Mouse (Mus musculus) CH12.LX (cell line): ENCODE data around the gene Cables2.

Experiments
- CHD2 ChIP-seq: IDR thresholded peaks from 2 replicates; pipeline ENCODE4 v1.6.1; 2011; ENCODE audit warnings: low read length, improper control_type of control experiment
- CTCF ChIP-seq, 2 experiments: IDR thresholded peaks in 1 of 2; conservative IDR thresholded peaks in 1 of 2; 2 replicates each; pipeline ENCODE4 v1.5.1; 2011 to 2012; ENCODE audit warnings: low read depth in 2 of 2, low read length in 2 of 2, improper control_type of control experiment in 1 of 2, inconsistent platforms in 1 of 2, mild to moderate bottlenecking in 1 of 2, moderate library complexity in 1 of 2
- HCFC1 ChIP-seq: IDR thresholded peaks from 2 replicates; pipeline ENCODE4 v1.6.1; 2012; ENCODE audit warnings: low read depth, mild to moderate bottlenecking, inconsistent platforms, low read length, improper control_type of control experiment
- IRF4 ChIP-seq: IDR thresholded peaks from 2 replicates; pipeline ENCODE4 v1.6.1; 2014; ENCODE audit warnings: low read depth, mild to moderate bottlenecking, inconsistent platforms, low read length, improper control_type of control experiment
- JUN ChIP-seq: IDR thresholded peaks from 2 replicates; pipeline ENCODE4 v1.6.1; 2011; ENCODE audit warnings: low read depth, mild to moderate bottlenecking, low read length, improper control_type of control experiment, moderate library complexity; ENCODE audit not compliant: insufficient read depth
- MAFK ChIP-seq: IDR thresholded peaks from 2 replicates; pipeline ENCODE4 v1.6.1; 2011; ENCODE audit warnings: low read length, improper control_type of control experiment; ENCODE audit not compliant: insufficient replicate concordance
- POLR2AphosphoS2 ChIP-seq: IDR thresholded peaks from 2 replicates; pipeline ENCODE4 v1.6.1; 2011; ENCODE audit warnings: low read depth, low read length, improper control_type of control experiment
- UBTF ChIP-seq: IDR thresholded peaks from 2 replicates; pipeline ENCODE4 v1.6.1; 2012; ENCODE audit warnings: low read depth, mild to moderate bottlenecking, inconsistent platforms, low read length, improper control_type of control experiment, moderate library complexity

DNA sequence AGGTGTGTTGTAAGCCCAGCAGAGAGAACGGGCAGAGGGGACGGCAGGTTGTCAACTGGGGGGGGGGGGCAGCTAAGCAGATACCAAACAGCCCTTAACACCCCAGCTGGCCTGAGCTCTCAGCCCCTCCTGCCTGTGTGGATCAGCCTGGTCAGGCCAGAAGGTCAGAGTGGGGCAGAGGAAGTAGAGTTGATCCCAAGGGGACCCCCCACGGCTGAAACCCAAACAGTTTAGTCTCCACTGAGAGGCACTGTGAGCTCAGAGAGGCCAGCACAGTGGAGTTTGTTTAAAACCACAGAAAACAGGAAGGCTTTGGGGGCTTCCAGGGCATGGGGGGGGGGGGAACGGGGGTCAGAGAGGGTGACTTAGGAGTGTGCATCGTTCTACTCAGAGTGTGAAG, 56.4 kb downstream of the Cables2 start:
- no peak for TF ChIP-seq CTCF (conservative IDR thresholded peaks at IDR 0.05 in 1 of 2, IDR thresholded peaks at IDR 0.05 in 1 of 2; ENCODE audit: low read depth in 2 of 2, low read length in 2 of 2)
- no peak for TF ChIP-seq UBTF
- TF ChIP-seq POLR2AphosphoS2: no peak
- no peak for TF ChIP-seq CHD2
- no peak for TF ChIP-seq IRF4
- no peak for TF ChIP-seq HCFC1
- no peak for TF ChIP-seq MAFK
- no peak for TF ChIP-seq JUN
